Mouse (Mus musculus) monocyte, adult 2 months (primary cell): Measurements from ENCODE around the gene Maff.

ENCODE experiments used
- DNase-seq, 2 experiments: peaks; one replicate each; pipeline ENCODE4 v3.0.0; 2022; ENCODE audit warnings: low spot score in 2 of 2, low read depth in 1 of 2

Gene Maff

DNA sequence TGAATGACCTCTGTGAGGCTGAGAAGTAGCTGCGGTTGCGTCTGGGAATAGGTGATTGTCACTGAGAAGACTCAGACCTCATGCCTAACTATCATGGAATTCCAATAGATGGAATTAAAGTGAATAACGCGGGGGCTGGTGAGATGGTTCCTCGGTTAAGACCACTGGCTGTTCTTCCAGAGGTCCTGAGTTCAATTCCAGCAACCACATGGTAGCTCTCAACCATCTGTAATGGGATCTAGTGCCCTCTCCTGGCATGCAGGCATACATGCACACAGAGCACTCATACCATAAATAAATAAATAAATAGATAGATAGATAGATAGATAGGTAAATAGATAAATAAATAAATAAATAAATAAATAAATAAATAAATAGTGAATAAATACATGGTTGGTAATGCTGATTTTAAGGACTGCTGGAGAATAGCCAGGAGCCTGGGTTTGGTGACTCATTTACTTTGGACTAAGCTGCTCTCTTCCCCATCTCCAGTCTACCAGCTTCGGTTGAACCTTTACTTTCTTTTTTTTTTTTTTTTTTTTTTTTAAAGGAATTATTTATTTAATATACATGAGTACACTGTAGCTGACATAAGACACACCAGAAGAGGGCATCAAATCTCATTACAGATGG is 17.0 kb upstream of the Maff start:
- DNase-seq, result no peak

DNA sequence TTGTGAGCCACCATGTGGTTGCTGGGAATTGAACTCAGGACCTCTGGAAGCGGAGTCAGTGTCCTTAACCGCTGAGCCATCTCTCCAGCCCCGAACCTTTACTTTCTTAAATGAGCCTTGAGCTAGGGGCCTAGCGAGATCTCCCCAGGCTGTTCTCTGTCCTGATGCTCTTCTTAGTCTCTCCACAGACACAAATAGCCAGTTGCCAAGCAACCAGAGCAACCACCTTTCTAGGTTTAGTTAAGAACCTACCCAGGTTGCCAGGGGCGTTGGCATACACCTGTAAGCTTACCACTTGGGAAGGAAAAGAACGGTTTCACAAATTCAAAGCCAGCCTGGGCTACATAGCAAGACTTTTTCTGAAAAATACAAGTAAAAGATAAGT is 16.4 kb upstream of the Maff start:
- DNase-seq, result no peak

DNA sequence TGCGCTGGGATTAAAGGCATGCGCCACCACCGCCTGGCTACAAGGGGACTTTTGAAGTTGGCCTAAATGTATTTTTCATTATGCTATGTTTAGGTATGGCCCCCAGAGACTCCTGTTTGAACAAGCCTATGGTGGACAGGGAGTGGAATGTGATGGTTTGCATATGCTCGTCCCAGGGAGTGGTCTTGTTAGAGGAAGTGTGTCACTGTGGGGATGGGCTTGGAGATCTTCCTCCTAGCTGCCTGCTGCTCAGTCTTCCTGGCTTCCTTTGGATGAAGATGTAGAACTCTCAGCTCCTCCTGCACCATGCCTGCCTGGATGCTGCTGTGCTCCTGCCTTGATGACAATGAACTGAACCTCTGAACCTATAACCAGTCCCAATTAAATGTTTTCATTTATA is 15.9 kb upstream of the Maff start:
- DNase-seq, result no peak

DNA sequence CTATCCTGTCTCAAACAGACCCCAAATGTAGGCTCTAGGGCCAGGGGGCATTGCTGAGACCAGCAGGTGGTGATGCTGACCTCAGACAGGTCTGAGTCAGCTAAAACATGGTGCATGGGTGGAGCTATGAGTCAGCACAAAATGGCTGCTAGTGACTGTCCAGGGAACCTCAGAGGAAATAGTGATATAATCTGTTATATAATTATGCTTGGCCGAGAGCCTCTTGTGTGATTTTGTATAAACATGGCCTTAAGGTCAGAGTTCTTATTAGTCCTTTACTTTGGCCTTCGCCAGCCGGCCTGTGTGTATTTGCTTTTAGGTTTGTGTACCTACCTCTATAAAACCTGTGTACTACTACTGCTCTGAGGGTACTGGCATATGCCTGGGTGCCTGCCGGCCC is 13.0 kb upstream of the Maff start:
- no peak for DNase-seq

DNA sequence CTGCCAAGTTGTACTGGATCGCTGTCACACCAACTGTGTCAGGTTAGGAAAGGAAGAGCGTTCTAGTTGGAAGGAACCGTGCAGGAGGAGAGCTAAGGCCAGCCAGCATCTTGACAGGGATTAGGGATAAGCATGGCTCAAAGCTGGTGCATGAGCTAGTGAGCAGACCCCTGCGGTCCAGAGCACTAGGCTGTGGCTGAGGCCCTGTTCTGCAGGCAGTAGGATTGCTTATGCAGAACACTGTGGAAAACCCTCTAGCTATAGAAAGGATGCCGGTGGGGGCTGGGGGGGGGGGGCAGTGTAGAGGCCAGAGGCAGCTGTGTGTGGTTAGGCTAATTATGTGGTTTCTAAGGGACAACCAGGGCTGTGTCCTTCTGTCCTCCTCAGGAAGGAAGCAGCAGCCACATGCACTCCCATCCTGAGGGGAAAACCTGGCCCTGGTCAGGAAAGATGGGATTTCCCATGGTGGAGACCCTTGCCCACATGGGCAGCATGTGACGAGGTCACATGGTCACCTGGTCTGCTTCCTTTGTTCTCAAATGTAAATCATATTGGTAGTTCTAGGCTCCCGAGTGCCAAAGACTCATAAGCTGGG is 11.3 kb upstream of the Maff start:
- no peak for DNase-seq

DNA sequence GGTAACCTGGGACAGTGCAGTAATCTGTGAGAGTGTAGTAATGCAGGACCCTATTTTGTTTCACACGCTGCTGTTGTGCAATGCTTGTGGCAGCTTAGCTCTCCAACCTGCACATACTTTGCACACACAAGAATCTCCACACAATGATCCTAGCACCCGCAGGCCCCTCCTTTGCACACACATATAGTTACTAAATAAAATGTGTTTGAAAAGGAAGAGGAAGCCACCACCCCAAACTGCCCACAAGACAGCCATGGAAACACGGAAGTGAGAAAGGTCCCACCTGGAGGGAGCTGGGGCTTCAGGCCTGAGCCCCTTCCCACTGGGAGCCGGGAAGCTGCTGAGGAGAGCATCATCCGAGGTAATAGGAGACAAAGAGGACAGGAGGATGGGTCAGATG is 7.4 kb upstream of the Maff start:
- DNase-seq, result no peak

DNA sequence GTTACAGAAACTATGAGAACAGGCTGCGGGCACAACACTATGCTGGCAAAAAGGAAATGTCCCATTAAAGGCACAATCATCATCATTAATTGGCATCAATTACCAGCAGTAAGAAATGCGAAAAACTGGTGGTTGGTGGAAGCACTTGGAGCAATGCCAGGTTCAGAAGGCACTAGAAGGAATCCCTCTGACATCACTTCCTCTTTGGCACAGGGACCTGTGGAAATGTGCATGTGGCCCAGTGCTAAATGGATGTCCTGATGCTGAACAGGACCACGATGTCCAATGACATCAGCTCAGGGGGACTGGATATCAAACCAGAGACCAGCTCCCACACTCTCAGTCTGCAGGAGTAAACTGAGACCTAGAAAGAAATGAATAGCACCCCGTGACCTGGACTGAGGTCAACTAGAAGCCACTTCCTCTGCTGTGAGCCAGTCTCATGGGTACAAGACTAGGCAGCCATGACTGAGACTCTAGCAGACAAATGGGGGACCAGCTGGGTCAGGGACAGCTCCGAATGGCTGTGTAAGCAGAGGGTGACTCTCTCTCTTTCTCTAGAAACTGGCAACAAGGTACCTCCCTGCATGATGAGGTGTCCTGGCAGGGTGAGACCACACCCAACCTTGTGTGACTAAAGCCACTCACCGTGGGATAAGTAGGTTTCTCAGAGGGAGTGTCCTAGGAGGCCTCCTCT is 3.6 kb upstream of the Maff start:
- DNase-seq, result peak in 1 of 2 experiments; percentile 45

DNA sequence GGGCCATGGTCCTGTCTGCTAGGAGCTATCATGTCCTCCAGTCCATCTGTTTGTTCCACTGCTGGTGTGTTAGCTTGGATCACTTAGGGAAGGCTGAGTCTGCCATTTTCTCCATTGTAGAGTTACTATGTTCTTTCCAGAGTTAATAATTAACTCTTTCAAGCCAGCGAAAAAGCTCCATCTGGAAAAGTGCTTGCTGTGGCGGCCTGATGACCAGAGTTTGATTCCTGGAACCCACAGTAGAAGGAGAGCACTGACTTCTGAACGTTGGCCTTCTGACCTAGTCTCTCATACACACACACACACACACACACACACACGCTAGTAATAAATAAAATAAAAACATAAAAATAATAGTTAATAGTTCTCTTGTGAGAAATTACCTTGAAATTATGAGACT is 1.8 kb upstream of the Maff start:
- no peak for DNase-seq

DNA sequence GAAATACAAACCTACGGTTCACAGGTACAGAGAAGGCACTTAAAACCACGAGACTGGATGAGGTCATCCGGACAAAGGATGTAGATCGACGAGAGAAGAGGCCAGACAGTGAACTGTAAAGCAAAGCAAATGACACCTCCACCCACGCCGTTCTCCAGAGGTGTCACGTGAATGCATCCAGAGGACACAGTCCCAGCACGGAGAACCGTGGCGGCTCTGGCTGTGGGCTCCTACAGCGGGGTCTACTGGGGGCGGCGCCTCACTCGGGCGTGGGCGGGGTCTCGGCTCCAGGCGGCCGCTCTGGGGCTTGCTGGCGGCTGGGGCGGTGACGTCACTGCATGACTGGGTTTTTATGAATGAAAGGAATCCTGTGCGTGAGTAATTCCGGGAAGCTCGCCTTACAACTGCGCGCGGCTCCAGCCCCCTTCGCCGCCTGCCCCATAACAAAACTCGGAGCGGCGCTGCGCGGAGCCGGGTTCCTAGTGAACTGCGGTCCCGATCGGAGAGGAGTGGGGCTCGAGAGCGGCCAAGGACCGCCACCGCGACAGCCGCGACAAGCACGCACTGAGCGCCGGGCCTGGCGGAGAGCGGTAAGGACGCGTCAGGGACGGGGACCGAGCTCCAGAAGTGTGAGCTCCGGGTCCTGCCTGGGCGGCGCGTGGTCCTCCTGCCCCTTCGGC is 884 bp downstream of the Maff start:
- peak; percentile 63 to 84 for DNase-seq

DNA sequence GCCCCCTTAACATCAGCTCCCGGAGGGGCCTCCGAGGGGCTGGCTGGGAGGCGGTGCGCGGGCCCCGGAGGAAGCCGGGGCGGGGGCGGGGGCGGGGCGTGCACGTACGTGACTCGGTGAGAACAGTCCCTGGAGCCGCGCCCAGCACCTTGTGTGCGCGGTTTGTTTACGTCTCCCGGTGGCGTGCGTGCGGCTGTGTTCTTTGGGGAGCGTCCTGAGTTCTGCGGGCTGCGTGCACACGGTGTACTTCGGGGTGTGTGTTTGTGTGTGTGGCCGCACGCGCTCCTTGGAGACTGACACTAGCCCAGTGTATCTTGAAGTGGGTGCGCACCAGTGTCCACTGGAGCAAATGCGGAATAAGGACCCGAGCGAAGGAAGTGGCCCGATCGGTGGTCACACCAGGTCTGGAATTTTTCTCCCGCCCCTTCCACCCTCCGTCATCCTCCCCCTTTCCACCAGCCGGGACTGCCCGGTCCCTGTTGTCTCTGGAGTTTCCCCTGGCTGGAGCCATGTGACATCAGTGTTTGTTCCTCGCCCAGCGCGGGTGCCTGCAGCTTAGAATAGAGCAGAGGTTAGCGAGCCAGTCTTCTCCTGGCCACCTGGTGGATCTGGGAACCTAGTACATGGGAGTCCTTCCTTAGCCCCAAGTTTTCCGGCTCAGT is 1.6 kb downstream of the Maff start:
- peak; percentile 63 to 84 for DNase-seq

DNA sequence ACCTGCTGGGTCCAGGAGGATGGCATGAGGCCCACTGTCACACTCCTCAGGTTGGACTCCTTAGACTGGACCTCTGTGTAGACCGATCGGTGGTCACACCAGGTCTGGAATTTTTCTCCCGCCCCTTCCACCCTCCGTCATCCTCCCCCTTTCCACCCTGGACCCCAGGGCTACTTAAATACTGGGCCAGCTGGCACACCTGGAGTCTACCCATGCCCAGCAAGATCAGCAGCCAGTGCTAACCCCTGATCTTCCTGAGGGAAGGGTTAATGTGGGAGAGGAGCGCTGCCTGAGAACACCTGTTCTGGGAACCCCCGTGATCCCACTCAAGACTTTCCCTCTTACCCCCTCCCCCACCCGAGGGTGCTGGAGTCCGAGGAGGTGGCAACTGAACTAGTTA is 2.2 kb downstream of the Maff start:
- no peak for DNase-seq

DNA sequence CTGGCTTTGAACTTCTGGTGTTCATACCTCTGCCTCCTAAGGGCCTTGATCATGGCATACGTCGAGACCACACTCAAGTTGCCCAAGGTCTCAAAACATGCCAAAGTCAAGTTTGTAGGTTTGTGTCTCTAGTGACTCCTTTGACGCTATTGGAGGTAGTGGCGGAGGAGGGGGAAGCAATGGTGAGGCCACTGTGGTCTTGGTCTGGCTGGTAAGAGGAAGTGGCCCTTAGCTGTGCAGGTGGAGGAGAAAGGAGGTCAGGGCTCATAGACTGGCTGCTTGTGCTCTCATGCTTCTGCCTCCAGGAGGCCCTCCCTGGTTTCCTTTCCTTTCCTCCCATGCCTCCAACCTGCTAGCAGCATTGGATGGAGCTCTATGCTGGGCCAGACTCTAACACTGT is 4.4 kb downstream of the Maff start:
- DNase-seq, result no peak

DNA sequence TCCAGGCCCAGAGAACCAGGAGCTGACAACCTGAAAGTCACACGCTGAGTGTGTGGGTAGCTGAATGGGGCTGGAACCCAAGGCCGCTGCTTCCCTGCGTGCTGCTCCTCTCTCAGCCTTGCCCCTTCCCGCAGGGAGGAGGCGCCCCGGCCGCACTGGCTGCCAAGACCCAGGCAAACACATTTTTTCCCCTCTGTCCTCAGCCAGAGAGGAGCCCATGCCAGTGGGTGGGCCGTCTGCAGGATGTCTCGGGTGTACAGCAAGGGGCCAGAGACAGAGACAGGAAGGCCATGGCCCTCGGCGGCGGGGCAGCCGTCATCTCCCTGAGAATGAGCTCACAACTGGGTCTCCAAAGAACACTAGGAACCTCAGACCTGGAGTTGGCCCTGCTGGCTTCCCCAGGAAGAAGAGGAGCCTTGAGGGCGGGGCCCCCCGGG is 4.9 kb downstream of the Maff start:
- no peak for DNase-seq

DNA sequence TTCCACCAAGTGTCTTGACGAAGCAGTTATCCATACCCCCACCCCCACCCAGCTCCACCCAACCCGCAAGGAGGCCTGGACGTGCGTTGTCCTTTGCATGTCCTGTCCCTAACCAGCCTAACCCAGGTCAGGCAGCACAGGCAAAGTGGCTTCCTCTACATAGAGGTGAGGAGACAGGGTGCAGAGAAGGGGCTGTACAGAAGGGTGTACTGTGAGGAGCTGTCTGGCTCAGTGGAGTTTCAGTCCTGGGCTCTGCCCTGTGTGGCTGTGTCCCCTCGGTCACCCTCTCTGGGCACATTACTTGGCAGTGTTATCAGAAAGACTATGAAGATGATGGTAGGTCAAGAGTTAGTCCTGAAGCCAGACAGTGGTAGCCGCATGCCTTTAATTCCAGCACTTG is 6.1 kb downstream of the Maff start:
- DNase-seq, result no peak

DNA sequence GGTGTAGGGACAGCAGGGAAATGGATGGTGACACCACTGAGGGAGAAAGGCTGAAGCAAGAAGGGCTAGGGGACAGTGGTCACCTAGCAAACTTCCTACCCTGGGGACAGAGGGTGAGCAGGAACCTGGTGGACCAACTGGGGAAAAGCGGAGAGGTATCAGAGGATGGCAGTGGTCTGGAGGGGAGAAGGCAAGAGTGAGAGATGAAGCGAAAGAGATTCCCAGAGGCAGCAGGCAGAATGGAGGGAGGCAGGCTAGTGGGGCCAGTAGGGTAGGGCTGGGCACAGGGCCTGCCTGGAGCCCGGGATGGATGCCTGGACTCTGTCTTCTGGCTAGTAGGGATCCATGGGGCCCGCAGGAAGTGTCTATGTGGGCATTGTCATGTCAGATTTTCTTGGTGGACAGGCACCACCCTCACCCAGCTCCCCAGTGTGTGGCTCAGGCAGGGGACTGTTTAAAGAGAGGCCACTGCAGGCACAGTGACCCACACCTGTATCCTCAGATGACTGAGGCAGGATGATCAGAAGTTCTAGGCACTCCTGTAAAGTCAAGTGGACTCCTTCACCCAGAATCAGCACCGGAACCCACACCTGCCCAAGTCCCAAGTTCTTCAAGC is 7.4 kb downstream of the Maff start:
- DNase-seq, result no peak

DNA sequence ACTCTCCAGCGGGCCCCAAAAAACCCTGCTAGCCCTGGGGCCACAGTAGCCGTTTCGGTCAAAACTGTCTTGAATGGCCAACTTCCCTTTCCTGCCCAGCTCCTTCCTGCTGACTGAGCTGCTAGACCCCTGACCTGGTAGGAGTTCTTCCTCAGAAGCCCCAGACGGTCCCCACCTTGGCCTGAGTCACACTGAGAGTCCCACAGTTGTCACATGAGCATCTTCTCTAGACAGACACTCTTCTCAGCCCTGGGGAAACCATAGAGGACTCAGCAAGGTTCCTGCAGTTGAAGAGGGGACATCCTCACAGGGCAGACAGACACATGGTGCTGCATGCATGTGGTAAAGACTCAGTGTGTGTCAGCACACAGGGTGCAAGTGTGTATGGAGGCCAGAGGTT is 8.2 kb downstream of the Maff start:
- peak in 1 of 2 experiments; percentile 39 for DNase-seq

DNA sequence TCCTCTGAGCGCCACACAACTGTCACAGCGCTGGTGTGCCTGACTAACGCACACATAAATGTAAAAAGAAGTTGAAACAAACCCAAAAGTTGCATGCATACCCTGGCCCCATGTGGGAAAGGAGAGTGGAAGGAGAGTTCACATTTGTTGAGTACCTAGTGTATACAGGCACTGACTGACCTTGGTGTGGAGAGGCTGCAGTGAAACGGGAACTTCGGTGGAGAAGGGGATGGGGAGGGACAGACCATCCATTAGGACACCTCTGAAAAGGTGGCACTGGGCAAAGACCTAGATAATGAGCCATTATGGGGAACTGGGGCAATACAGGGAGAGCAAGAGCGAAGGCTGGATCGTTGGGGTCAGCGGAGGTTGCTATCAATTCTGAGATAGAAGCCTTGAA is 10.1 kb downstream of the Maff start:
- no peak for DNase-seq

DNA sequence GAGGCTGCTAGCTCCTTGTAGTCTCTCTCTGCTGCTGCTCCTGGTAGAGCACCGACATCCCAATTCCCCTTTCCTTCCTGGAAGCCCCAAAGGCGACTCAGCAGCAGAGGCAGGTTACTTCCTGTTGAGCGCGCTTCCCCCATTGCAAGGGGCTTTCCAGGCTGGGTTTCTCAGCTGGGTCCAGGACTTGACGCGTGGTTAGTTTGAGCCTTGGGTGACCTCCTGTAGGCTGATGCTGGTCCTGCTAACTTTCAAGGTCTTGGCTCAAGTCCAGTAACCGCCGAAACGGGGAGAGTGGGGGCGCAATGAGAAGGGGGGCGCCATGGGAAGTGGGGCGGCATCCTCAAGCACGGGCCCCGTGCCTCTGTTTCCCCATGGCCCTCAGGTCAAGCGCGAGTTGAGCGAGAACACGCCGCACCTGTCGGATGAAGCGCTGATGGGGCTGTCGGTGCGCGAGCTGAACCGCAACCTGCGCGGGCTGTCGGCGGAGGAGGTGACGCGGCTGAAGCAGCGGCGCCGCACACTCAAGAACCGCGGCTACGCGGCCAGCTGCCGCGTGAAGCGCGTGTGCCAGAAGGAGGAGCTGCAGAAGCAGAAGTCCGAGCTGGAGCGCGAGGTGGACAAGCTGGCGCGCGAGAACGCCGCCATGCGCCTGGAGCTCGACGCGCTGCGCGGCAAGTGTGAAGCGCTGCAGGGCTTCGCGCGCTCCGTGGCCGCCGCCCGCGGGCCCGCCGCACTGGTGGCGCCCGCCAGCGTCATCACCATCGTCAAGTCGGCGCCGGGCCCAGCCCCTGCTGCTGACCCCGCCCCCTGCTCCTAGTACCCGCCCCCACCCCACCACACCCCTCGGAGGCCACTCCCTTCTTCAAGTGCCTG is 10.9 kb downstream of the Maff start:
- peak in 1 of 2 experiments; percentile 69 for DNase-seq

DNA sequence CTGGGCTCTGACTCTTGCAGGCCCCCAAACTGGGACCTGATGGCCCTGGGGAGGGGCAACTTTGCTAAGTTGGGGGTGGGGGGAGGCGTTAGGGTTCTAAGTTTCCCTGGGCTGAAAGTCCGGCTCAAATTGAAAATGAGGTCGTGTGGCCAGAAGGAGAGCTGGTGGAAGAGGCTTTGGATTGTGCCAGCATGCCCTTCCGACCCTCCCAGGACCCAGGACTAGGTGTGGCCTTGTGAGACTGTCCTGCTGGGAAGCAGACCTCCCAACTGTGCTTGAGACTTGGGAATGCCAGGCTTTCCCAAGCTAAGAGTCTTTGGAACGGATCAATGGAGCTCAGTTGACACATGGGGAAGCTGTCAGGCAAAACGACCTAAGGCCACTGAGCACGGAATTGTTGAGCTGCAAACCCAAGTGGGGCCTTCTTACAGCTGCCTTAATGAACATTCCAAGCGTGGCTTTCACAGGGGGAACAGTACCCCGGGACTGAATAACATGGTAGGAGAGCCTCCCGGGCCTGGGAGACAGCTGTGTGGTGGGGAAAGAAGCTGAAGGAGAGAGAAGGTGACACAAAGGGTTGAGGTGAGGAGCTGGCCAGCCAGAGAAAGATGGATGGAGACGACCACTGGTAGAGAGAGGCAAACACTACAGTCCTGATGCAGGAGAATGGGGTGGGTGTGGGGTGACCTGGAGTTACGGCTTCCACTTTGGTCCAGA is 11.7 kb downstream of the Maff start:
- DNase-seq, result no peak

DNA sequence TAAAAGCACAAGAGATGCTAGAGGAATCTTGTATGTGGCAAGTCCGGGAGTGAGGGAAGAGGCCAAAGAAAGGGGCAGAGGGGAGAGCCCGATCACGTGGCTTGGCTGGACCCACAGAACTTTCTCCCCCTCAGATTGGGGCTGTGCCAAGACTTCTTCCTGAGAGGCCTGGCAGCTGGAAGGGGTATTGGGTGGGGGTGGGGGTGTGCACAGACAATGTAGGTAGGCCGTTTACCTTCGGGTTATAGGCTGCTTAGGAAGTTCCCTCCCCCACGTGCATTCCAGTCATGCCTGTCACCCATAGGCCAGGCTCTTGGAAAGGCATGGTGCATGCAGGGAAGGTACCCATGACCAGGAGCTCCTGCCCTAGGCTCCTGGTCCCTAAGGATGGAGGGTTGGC is 13.5 kb downstream of the Maff start:
- DNase-seq, result no peak
